Mouse (Mus musculus) neural tube, embryonic 11.5 days (tissue): ENCODE results near the gene Cib3. TPM values are rescaled to one million over a fixed set of nuclear protein-coding genes. Genes with fewer than 3 reads are reported as not detected.

Experiments
- ATAC-seq: fragments of 200-750 bp; cut with Nextera tagmentation; 2 replicates; pipeline ENCODE4 v1.8.0; 2017; ENCODE audit warnings: moderate number of reproducible peaks, mild to moderate bottlenecking, moderate TSS enrichment, moderate library complexity; ENCODE audit not compliant: insufficient read depth, low FRiP score, low TSS enrichment
- DNase-seq: peaks from one replicate; pipeline ENCODE4 v3.0.0-alpha.2; 2015; ENCODE audit warnings: low spot score
- H3K27ac ChIP-seq: fragments of 300-500 bp; sonication (generic); 2 replicates; pipeline ENCODE4 v1.5.1; 2014; ENCODE audit warnings: low read depth, mild to moderate bottlenecking, low read length
- H3K27me3 ChIP-seq: fragments of 300-500 bp; sonication (generic); 2 replicates; pipeline ENCODE4 v1.6.1; 2014; ENCODE audit warnings: mild to moderate bottlenecking, low read length, mixed read lengths; ENCODE audit not compliant: control insufficient read depth, insufficient read depth
- H3K36me3 ChIP-seq: fragments of 300-500 bp; sonication (generic); 2 replicates; pipeline ENCODE4 v1.6.1; 2014; ENCODE audit warnings: mild to moderate bottlenecking, low read length, moderate library complexity, mixed read lengths; ENCODE audit not compliant: control insufficient read depth, insufficient read depth
- H3K4me1 ChIP-seq: fragments of 300-500 bp; sonication (generic); 2 replicates; pipeline ENCODE4 v1.6.1; 2014; ENCODE audit warnings: low read length, mixed read lengths; ENCODE audit not compliant: control insufficient read depth, insufficient read depth
- H3K4me2 ChIP-seq: fragments of 300-500 bp; sonication (generic); 2 replicates; pipeline ENCODE4 v1.6.1; 2014; ENCODE audit warnings: low read depth, mild to moderate bottlenecking, moderate library complexity
- H3K4me3 ChIP-seq: fragments of 300-500 bp; sonication (generic); 2 replicates; pipeline ENCODE4 v1.5.1; 2014; ENCODE audit warnings: low read depth, low read length
- H3K9ac ChIP-seq: fragments of 300-500 bp; sonication (generic); 2 replicates; pipeline ENCODE4 v1.6.1; 2014; ENCODE audit warnings: mild to moderate bottlenecking, low read length
- H3K9me3 ChIP-seq: fragments of 300-500 bp; sonication (generic); 2 replicates; pipeline ENCODE4 v1.6.1; 2016; ENCODE audit warnings: low read length; ENCODE audit not compliant: control insufficient read depth
- WGBS: fragments of 180-500 bp; shearing (Covaris S2); extraction: QIAGEN DNeasy Blood & Tissue Kit; methylation state at CpG from one replicate; pipeline ENCODE4 v1.1.7; 2014; 5-methylcytosine and 5-hydroxymethylcytosine counted together
- polyA plus RNA-seq: library from polyadenylated mRNA; unstranded; fragments of >200 nt; fragmentation: Nextera tagmentation; extraction: Ambion mirVana; gene quantifications from 2 replicates; pipeline ENCODE4 v1.2.1, GENCODE M21; 2014

The Cib3 gene
- polyA plus RNA-seq, 1 experiment from 2014 or later = not detected

- WGBS = 54% methylated on average over 1 of the region's 1 CpGs
- Histone ChIP-seq H3K4me2 (no peak overlapping the region), H3K27ac (no peak overlapping the region), H3K4me1 (peaks cover 5% of the 10 kb centered on the region), H3K4me3 (no peak overlapping the region), H3K27me3 (no peaks in the 10 kb centered on the region), H3K9ac (no peak overlapping the region), H3K36me3 (no peaks in the 10 kb centered on the region), H3K9me3 (no peaks in the 10 kb centered on the region)
- DNase-seq (no peak), ATAC-seq (no peak)
These were observed 3.2 kb upstream of the Cib3 start for GRCm38 (mm10) chr8:72215871-72216270.

GRCm38 (mm10) chr8:72215060-72215459 lies 2.4 kb upstream of the Cib3 start:
- H3K4me2 ChIP-seq = no peak overlapping the region
- H3K27ac ChIP-seq = no peak overlapping the region
- ATAC-seq (no peak), DNase-seq (no peak)
- H3K36me3 ChIP-seq = no peaks in the 10 kb centered on the region
- no peaks in the 10 kb centered on the region for H3K27me3 ChIP-seq
- H3K4me3 ChIP-seq = no peak overlapping the region
- H3K9ac ChIP-seq = no peak overlapping the region
- WGBS = 47% methylated on average over 2 of the region's 2 CpGs
- H3K9me3 ChIP-seq = no peaks in the 10 kb centered on the region
- no peaks in the 10 kb centered on the region for H3K4me1 ChIP-seq

DNA sequence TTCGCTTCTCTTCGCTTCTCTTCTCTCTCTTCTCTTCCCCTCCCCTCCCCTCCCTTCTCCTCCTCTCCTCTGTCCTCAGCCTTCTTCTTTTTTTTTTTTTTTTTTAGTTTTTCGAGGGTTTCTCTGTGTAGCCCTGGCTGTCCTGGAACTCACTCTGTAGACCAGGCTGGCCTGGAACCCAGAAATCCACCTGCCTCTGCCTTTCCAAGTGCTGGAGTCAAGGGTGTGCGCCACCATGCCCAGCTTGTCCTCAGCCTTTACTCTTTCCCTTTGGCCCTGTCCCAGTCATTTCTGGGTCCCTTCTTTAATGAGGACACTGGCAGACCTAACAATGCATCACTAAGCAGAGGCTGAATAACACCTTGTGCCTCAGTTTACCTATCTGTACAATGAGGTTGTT lies 899 bp upstream of the Cib3 start, which contains the start of gene Gm11034:
Gm11034 (minus strand) TSS at position 101 of the 400 bp plus-strand sequence.
- ATAC-seq = no peak
- H3K9me3 ChIP-seq = no peaks in the 10 kb centered on the region
- no peaks in the 10 kb centered on the region for H3K36me3 ChIP-seq
- no peak within 1 kb of the TSS for H3K9ac ChIP-seq
- H3K4me1 ChIP-seq = no peaks in the 10 kb centered on the region
- no peaks in the 10 kb centered on the region for H3K27me3 ChIP-seq
- DNase-seq = no peak
- no peak within 1 kb of the TSS for H3K4me3 ChIP-seq
- no peak within 1 kb of the TSS for H3K27ac ChIP-seq
- WGBS = 82% methylated on average over 4 of the region's 4 CpGs
- no peak within 1 kb of the TSS for H3K4me2 ChIP-seq

DNA sequence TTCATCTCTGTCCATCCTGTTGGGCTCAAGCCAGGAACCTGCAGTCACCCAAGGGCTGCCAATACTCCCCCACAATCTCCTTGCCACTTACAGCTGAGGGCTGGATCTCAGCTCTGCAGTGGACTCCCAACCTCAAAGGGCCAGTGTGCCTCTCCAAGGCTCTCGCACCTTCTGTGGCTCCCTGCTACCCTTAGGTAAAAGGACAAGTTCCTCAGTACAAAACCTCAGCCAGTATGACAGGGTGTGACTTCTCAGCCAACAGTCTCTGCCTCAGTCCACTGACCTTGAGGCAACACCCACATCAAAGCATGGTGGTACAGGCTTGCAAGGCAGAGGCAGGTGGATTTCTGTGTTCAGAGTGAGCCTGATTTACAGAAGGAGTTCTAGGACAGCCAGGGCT lies 791 bp downstream of the Cib3 start:
- no peaks in the 10 kb centered on the region for H3K4me1 ChIP-seq
- no peak for DNase-seq
- no peak overlapping the region for H3K4me2 ChIP-seq
- 91% methylated on average over 1 of the region's 1 CpGs for WGBS
- H3K9me3 ChIP-seq = no peaks in the 10 kb centered on the region
- H3K9ac ChIP-seq = no peak overlapping the region
- H3K4me3 ChIP-seq = no peak overlapping the region
- no peaks in the 10 kb centered on the region for H3K36me3 ChIP-seq
- H3K27ac ChIP-seq = no peak overlapping the region
- no peaks in the 10 kb centered on the region for H3K27me3 ChIP-seq
- ATAC-seq = no peak

- no peak overlapping the region for H3K9ac ChIP-seq
- ATAC-seq (no peak), DNase-seq (no peak)
- no peak overlapping the region for H3K27ac ChIP-seq
- no peaks in the 10 kb centered on the region for H3K36me3 ChIP-seq
- H3K27me3 ChIP-seq = no peaks in the 10 kb centered on the region
- no peak overlapping the region for H3K4me2 ChIP-seq
- no peaks in the 10 kb centered on the region for H3K9me3 ChIP-seq
- H3K4me1 ChIP-seq = no peaks in the 10 kb centered on the region
- no peak overlapping the region for H3K4me3 ChIP-seq
- 43% methylated on average over 2 of the region's 2 CpGs for WGBS
These were observed 1.9 kb downstream of the Cib3 start for GRCm38 (mm10) chr8:72210710-72211109.

DNA sequence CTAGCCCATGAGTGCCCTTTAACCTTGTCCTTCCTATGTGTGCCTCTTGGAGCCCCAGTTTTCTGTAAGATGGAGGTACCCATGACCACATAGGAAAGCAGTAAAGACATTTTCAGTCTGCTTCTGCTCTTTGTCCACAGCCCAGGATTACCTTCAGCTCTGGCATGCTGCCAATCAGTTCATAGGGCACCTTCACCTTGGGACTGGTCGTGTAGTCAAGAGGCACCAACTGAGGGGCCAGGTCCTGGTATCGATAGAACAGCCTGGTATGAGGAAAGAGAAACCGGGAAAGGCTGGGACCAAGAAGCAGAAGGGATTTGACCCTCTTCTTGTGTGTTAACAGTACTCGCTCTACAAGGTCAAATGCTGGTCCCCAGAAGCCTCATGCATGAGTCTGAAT lies 2.4 kb downstream of the Cib3 start:
- DNase-seq (no peak), ATAC-seq (no peak)
- Histone ChIP-seq H3K27me3 (no peaks in the 10 kb centered on the region), H3K4me3 (no peak overlapping the region), H3K36me3 (no peaks in the 10 kb centered on the region), H3K9me3 (no peaks in the 10 kb centered on the region), H3K9ac (no peak overlapping the region), H3K27ac (no peak overlapping the region), H3K4me1 (no peaks in the 10 kb centered on the region), H3K4me2 (no peak overlapping the region)
- 77% methylated on average over 4 of the region's 4 CpGs for WGBS

GRCm38 (mm10) chr8:72208582-72208981 lies 4.1 kb downstream of the Cib3 start:
- Histone ChIP-seq H3K36me3 (no peaks in the 10 kb centered on the region), H3K27ac (no peak overlapping the region), H3K27me3 (no peaks in the 10 kb centered on the region), H3K4me1 (no peaks in the 10 kb centered on the region), H3K9me3 (no peaks in the 10 kb centered on the region; the same call in 1 of the 2 replicates), H3K9ac (no peak overlapping the region), H3K4me2 (no peak overlapping the region), H3K4me3 (no peak overlapping the region)
- DNase-seq = no peak
- WGBS = 78% methylated on average over 1 of the region's 1 CpGs
- ATAC-seq = no peak

DNA sequence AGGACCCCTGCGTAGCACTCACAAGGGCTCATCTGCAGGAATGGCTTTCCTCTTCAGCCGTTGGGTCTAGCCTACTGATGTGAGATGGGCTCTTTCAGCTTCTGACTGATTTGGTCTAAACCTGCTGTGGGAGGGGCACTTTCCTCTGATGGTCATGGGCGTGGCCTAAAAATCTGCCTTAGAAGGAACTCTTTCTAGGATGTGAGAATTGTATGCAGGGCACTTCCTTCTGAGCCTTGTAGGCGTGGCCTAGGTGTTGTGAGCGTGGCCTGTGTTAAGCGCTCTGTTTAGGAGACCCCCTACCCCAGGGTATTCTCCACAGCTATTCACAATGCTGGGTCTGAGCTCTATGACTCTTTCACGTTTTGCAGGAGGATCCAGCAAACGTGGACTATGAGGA lies 14.6 kb downstream of the Cib3 start:
- no peaks in the 10 kb centered on the region for H3K36me3 ChIP-seq
- no peaks in the 10 kb centered on the region for H3K27me3 ChIP-seq
- 60% methylated on average over 8 of the region's 8 CpGs for WGBS
- ATAC-seq = no peak
- 0 out of 2 replicates have a peak, but pooled peaks cover 5% of the 10 kb centered on the region for H3K9me3 ChIP-seq
- H3K4me1 ChIP-seq = no peaks in the 10 kb centered on the region
- no peak overlapping the region for H3K4me3 ChIP-seq
- H3K4me2 ChIP-seq = no peak overlapping the region
- no peak for DNase-seq
- no peak overlapping the region for H3K9ac ChIP-seq
- H3K27ac ChIP-seq = no peak overlapping the region

DNA sequence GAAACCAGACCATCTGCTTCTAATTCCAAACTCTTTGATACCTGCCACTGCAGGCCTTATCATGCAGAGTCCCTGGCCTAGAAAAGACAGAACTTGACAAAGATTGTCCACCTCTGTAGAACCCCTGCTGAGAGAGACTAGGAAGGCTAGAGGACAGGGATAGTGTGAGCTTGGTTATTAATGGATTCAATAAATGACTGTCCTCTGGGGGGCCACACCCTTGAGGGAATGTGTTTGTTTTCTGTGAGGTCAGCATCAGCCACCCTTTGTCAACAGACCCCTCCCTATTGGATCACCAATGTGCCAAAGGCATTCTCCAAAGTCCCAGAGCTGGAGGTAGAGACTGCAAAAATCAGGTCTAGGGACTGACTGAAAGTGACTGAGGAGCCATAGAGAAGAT lies 20.6 kb downstream of the Cib3 start:
- Histone ChIP-seq H3K9ac (no peak overlapping the region), H3K4me3 (no peak overlapping the region), H3K4me2 (no peak overlapping the region), H3K27ac (no peak overlapping the region), H3K36me3 (no peaks in the 10 kb centered on the region), H3K9me3 (no peaks in the 10 kb centered on the region), H3K27me3 (no peaks in the 10 kb centered on the region), H3K4me1 (no peaks in the 10 kb centered on the region)
- no peak for DNase-seq
- no peak for ATAC-seq
